Comparison of ENCODE assay signal across 19 mouse cellular contexts in genomic region chr1:66695296-66695695, GRCm38 (mm10). TPM values are rescaled to one million over a fixed set of nuclear protein-coding genes. Genes with fewer than 3 reads are reported as not detected.
DNase-seq lines count a peak whose midpoint lies in the region; ATAC-seq and TF ChIP-seq lines count a peak whose summit lies in the region.
"Had no signal": no experiment of that assay in that cellular context is flagged by ENCODE, and none has a peak within 500 bp of the region (broad histone marks: within the 10 kb centered on the region; RNA-seq: fewer than 3 reads in every experiment).

No protein-coding gene starts in this region.

- no peaks in the 10 kb centered on the region for H3K36me3 ChIP-seq in embryonic facial prominence, embryonic 13.5 days
- H3K36me3 ChIP-seq in embryonic facial prominence, embryonic 10.5 days (replicated peaks), result no peaks in the 10 kb centered on the region
- no peaks in the 10 kb centered on the region for H3K36me3 ChIP-seq in heart, embryonic 16.5 days (ENCODE audit: control insufficient read depth, insufficient read depth)
- H3K36me3 ChIP-seq: heart, embryonic 10.5 days; hindbrain, embryonic 12.5 days had no signal

- 0 out of 2 replicates have a peak overlapping the region, but pooled peaks have one; percentile 11 for H3K9ac ChIP-seq in embryonic facial prominence, embryonic 13.5 days
- no peak overlapping the region for H3K9ac ChIP-seq in heart, embryonic 16.5 days (ENCODE audit: low read length)
- H3K9ac ChIP-seq: hindbrain, embryonic 12.5 days had no signal

- no peaks in the 10 kb centered on the region for H3K27me3 ChIP-seq in embryonic facial prominence, embryonic 13.5 days
- no peaks in the 10 kb centered on the region for H3K27me3 ChIP-seq in embryonic facial prominence, embryonic 10.5 days (replicated peaks; ENCODE audit: low read depth, poor library complexity, severe bottlenecking)
- no peaks in the 10 kb centered on the region for H3K27me3 ChIP-seq in heart, embryonic 16.5 days (ENCODE audit: control insufficient read depth, insufficient read depth, low read length)
- H3K27me3 ChIP-seq: hindbrain, embryonic 12.5 days had no signal

- no peak for DNase-seq in embryonic facial prominence, embryonic 10.5 days (ENCODE audit: low spot score)
- no peak for DNase-seq in heart, postnatal 4 days
- peak; percentile 42 for DNase-seq in adrenal gland, postnatal 14 days
- no peak for DNase-seq in lung, adult 2 months
- DNase-seq in left cerebral cortex, postnatal 25 days (ENCODE audit: low spot score in 2 of 2), result no peak
- DNase-seq: cerebellum, adult 11 months; cerebellum, adult 8-10 months; cerebellum, postnatal 14 days; gastrocnemius, adult 2 months; gastrocnemius, postnatal 25 days; kidney, adult 8-10 months had no signal

- WGBS in embryonic facial prominence, embryonic 13.5 days, result 72% methylated on average over 7 of the region's 7 CpGs
- WGBS in embryonic facial prominence, embryonic 10.5 days, result 69% methylated on average over 7 of the region's 7 CpGs
- 34% methylated on average over 7 of the region's 7 CpGs for WGBS in heart, embryonic 16.5 days
- 60% methylated on average over 7 of the region's 7 CpGs for WGBS in lung, adult 2 months

- H3K4me1 ChIP-seq in embryonic facial prominence, embryonic 13.5 days, result no peaks in the 10 kb centered on the region
- no peaks in the 10 kb centered on the region for H3K4me1 ChIP-seq in embryonic facial prominence, embryonic 10.5 days
- no peaks in the 10 kb centered on the region for H3K4me1 ChIP-seq in heart, embryonic 16.5 days (ENCODE audit: control insufficient read depth, insufficient read depth, low read length)
- H3K4me1 ChIP-seq in lung, adult 2 months (ENCODE audit: control insufficient read depth, insufficient read depth, low read length), result peaks cover 2% of the 10 kb centered on the region; the same call in 1 of the 2 replicates
- H3K4me1 ChIP-seq: hindbrain, embryonic 12.5 days had no signal

- H3K4me3 ChIP-seq in embryonic facial prominence, embryonic 13.5 days, result no peak overlapping the region
- no peak overlapping the region for H3K4me3 ChIP-seq in embryonic facial prominence, embryonic 10.5 days
- H3K4me3 ChIP-seq in heart, embryonic 16.5 days (ENCODE audit: low read length), result 0 out of 2 replicates have a peak overlapping the region, but pooled peaks have one; percentile 10
- no peak overlapping the region for H3K4me3 ChIP-seq in lung, adult 2 months (replicated peaks; ENCODE audit: extremely low read depth, low read depth, low read length)
- H3K4me3 ChIP-seq: gastrocnemius, adult 2 months; heart, embryonic 10.5 days; hindbrain, embryonic 12.5 days had no signal

- ATAC-seq in embryonic facial prominence, embryonic 13.5 days (ENCODE audit: insufficient number of reproducible peaks, insufficient read depth, low FRiP score, low TSS enrichment, low read depth), result no peak
- no peak for ATAC-seq in heart, embryonic 16.5 days (replicated peaks; ENCODE audit: extremely low read depth, insufficient read depth, low FRiP score)
- ATAC-seq: forebrain, embryonic 14.5 days; hindbrain, embryonic 16.5 days; inflammation-experienced regulatory T-cells, adult 6 months; intestine, postnatal 0 days had no signal

- intact Hi-C loops in left cerebral cortex, postnatal 25 days (cut with DNase I), result no loop called here

- no peak overlapping the region for H3K4me2 ChIP-seq in embryonic facial prominence, embryonic 13.5 days
- H3K4me2 ChIP-seq in heart, embryonic 16.5 days (ENCODE audit: low read depth, low read length), result peak overlapping the region; percentile 40
- H3K4me2 ChIP-seq: hindbrain, embryonic 12.5 days had no signal

- H3K9me3 ChIP-seq in embryonic facial prominence, embryonic 13.5 days, result no peaks in the 10 kb centered on the region
- H3K9me3 ChIP-seq in embryonic facial prominence, embryonic 10.5 days, result no peaks in the 10 kb centered on the region
- no peaks in the 10 kb centered on the region for H3K9me3 ChIP-seq in heart, embryonic 16.5 days (replicated peaks; ENCODE audit: control insufficient read depth, low read length)
- H3K9me3 ChIP-seq: heart, embryonic 10.5 days; hindbrain, embryonic 12.5 days had no signal

- no peak for TF ChIP-seq POLR2A in lung, adult 2 months (IDR thresholded peaks at IDR 0.05; ENCODE audit: borderline replicate concordance, extremely low read depth, low read depth, low read length)

- H3K27ac ChIP-seq in embryonic facial prominence, embryonic 13.5 days, result no peak overlapping the region
- no peak overlapping the region for H3K27ac ChIP-seq in embryonic facial prominence, embryonic 10.5 days (replicated peaks)
- no peak overlapping the region for H3K27ac ChIP-seq in heart, embryonic 16.5 days (ENCODE audit: low read length)
- H3K27ac ChIP-seq: gastrocnemius, adult 2 months; heart, embryonic 10.5 days; hindbrain, embryonic 12.5 days had no signal

- no peak for TF ChIP-seq CTCF in lung, adult 2 months (IDR thresholded peaks at IDR 0.05; ENCODE audit: insufficient read depth, low read length)

RNA-seq across cellular contexts. Expression of gene Rpe, which starts 5.3 kb away (rescaled TPM):
- polyA plus RNA-seq in embryonic facial prominence, embryonic 13.5 days (2015; fragmentation: Nextera tagmentation; extraction: Ambion mirVana), result 44.2 TPM in 2 replicates
- 48.0 and 48.2 TPM in 2 replicates for polyA plus RNA-seq in embryonic facial prominence, embryonic 10.5 days (2016; fragmentation: Nextera tagmentation; extraction: Ambion mirVana)
- 26.6 and 30.2 TPM in 2 replicates for polyA plus RNA-seq in heart, embryonic 16.5 days (2015; fragmentation: Nextera tagmentation; extraction: Ambion mirVana)
- total RNA-seq in heart, postnatal 4 days (2021), result 10 to 100 TPM; 16.7 to 19.2 TPM
- total RNA-seq in adrenal gland, postnatal 14 days (2021), result 67.9 and 71.7 TPM in 2 replicates
- 14.0 and 17.0 TPM in 2 replicates for polyA plus RNA-seq in lung, adult 2 months (2012; rRNA removed)
- 10 to 100 TPM; 32.7 to 34.8 TPM for total RNA-seq in left cerebral cortex, postnatal 25 days (2021)
